Mouse (Mus musculus) forebrain, postnatal 0 days (tissue): ENCODE results near the gene Olfr215. TPM values are rescaled to one million over a fixed set of nuclear protein-coding genes. Genes with fewer than 3 reads are reported as not detected.
"Not testable (repeated sequence)": the region's sequence is repeated elsewhere in the genome, so short reads cannot be mapped to it uniquely, and the experiment has no call there.

Experiments used
- ATAC-seq: fragments of 200-750 bp; cut with Nextera tagmentation; 2 replicates; pipeline ENCODE4 v1.8.0; 2017; ENCODE audit warnings: mild to moderate bottlenecking, moderate library complexity
- DNase-seq: peaks from one replicate; pipeline ENCODE4 v3.0.0-alpha.2; 2015
- H3K27ac ChIP-seq: fragments of 300-500 bp; sonication (generic); 2 replicates; pipeline ENCODE4 v1.5.1; 2014; ENCODE audit warnings: low read depth, mild to moderate bottlenecking, antibody characterized with exemption, low read length, moderate library complexity, mixed read lengths
- H3K27me3 ChIP-seq: fragments of 300-500 bp; sonication (generic); 2 replicates; pipeline ENCODE4 v1.6.1; 2014; ENCODE audit warnings: mild to moderate bottlenecking, low read length, mixed read lengths; ENCODE audit not compliant: insufficient read depth
- H3K36me3 ChIP-seq: fragments of 300-500 bp; sonication (generic); 2 replicates; pipeline ENCODE4 v1.6.1; 2014; ENCODE audit warnings: mild to moderate bottlenecking, moderate library complexity; ENCODE audit not compliant: insufficient read depth
- H3K4me1 ChIP-seq: fragments of 300-500 bp; sonication (generic); 2 replicates; pipeline ENCODE4 v1.6.1; 2014; ENCODE audit warnings: antibody characterized with exemption; ENCODE audit not compliant: insufficient read depth
- H3K4me2 ChIP-seq: fragments of 300-500 bp; sonication (generic); 2 replicates; pipeline ENCODE4 v1.6.1; 2014; ENCODE audit warnings: low read depth, mild to moderate bottlenecking, moderate library complexity
- H3K4me3 ChIP-seq: fragments of 300-500 bp; sonication (generic); 2 replicates; pipeline ENCODE4 v1.5.1; 2014; ENCODE audit warnings: low read depth, low read length, mixed read lengths
- H3K9ac ChIP-seq: fragments of 300-500 bp; sonication (generic); 2 replicates; pipeline ENCODE4 v1.6.1; 2014; ENCODE audit warnings: mild to moderate bottlenecking
- H3K9me3 ChIP-seq: fragments of 300-500 bp; sonication (generic); 2 replicates; pipeline ENCODE4 v1.6.1; 2016; ENCODE audit warnings: low read length
- CTCF ChIP-seq: sonication (generic); IDR thresholded peaks from 2 replicates; pipeline ENCODE4 v1.5.1; 2016; ENCODE audit warnings: antibody characterized with exemption, control low read depth, low read depth
- WGBS: fragments of 180-500 bp; shearing (Covaris S2); extraction: QIAGEN DNeasy Blood & Tissue Kit; methylation state at CpG from one replicate; pipeline ENCODE4 v1.1.7; 2014; 5-methylcytosine and 5-hydroxymethylcytosine counted together
- polyA plus RNA-seq: library from polyadenylated mRNA; unstranded; fragments of >200 nt; fragmentation: Nextera tagmentation; extraction: Ambion mirVana; gene quantifications from 2 replicates; pipeline ENCODE4 v1.2.1, GENCODE M21; 2015
- total RNA-seq: library from RNA; depleted of rRNA; stranded (reverse); fragments of >200 nt; gene quantifications from 2 replicates; pipeline ENCODE4 v1.2.3, GENCODE M21; 2014

Gene Olfr215
- total and polyA plus RNA-seq, 2 experiments from 2014 or later, result 0.14 TPM; not detected in 1

DNA sequence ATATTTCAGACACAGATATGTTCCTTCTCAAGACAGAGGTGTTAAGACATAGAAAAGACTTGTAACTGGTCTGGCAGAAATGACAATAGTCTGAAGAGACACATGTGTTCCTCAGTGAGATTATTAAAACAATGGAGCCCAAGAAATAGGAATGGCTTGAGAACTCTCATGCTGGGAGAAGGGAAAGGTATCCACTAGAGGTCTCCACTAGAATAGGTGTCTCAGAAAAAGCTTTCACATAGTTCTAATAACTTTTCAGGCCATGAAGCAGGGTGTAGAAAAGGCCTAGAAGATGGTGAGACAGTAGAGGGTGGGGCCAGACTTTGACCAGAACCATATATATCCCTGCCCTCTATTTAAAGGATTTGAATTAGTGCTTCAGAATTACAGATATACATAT is 34.1 kb upstream of the Olfr215 start:
- TF ChIP-seq CTCF, result 0 out of 2 replicates have a peak, but pooled peaks have one; percentile 3
- DNase-seq (no peak), ATAC-seq (no peak)
- H3K9me3 ChIP-seq, result no peaks in the 10 kb centered on the region
- no peaks in the 10 kb centered on the region for H3K4me1 ChIP-seq
- H3K27ac ChIP-seq, result no peak overlapping the region
- no peak overlapping the region for H3K9ac ChIP-seq
- H3K4me3 ChIP-seq, result no peak overlapping the region
- no peak overlapping the region for H3K4me2 ChIP-seq
- H3K27me3 ChIP-seq, result no peaks in the 10 kb centered on the region
- H3K36me3 ChIP-seq, result no peaks in the 10 kb centered on the region

DNA sequence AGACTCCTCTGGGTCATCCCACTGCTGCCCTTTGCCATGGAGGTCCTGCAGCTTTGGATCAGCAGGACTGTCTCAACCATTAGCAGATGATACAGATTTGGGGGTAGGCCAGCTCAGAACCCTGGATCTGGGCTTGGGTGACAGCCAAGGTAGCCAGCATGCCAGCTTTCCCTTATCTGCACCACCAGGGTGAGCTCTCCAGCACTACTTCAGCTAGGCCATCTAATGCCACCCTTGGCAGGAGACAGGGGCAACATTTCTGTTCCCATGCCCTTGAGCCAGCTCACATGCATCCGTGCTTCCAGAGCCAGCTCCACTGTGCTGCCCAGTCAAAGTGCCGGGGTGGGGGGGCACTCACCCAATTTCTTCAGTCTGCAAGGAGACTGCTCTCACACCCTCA is 31.7 kb upstream of the Olfr215 start:
- H3K9me3 ChIP-seq, result no peaks in the 10 kb centered on the region
- H3K27ac ChIP-seq, result no peak overlapping the region
- DNase-seq, result no peak
- H3K27me3 ChIP-seq, result no peaks in the 10 kb centered on the region
- H3K4me1 ChIP-seq, result no peaks in the 10 kb centered on the region
- no peak overlapping the region for H3K4me3 ChIP-seq
- no peak for TF ChIP-seq CTCF
- no peaks in the 10 kb centered on the region for H3K36me3 ChIP-seq
- no peak overlapping the region for H3K4me2 ChIP-seq
- ATAC-seq, result no peak
- no peak overlapping the region for H3K9ac ChIP-seq
- 86% methylated on average over 2 of the region's 2 CpGs for WGBS

DNA sequence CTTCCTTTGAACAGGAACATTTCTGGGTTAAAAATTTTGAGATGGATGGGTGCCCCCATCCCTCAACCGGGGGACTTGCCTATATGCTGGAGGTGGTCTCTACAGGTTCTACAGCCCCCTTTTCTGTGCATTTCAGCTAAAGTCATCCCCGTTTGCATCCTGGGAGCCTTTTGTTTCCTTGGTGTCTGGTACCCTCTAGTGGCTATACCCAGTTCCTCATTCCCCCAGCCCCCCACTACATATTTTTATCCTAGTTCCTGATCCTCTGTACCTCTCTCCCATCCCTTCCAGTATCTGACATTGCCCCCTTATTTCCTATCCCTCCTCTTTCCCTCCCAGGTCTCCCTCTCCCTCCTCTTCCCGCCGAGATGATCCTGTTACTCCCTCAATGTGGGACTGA is 23.2 kb upstream of the Olfr215 start:
- WGBS, result 42% methylated on average over 4 of the region's 4 CpGs
- DNase-seq, result no peak
- H3K27ac ChIP-seq, result no peak overlapping the region
- TF ChIP-seq CTCF, result peak; percentile 39
- H3K4me1 ChIP-seq, result no peaks in the 10 kb centered on the region
- H3K9ac ChIP-seq, result no peak overlapping the region
- no peaks in the 10 kb centered on the region for H3K27me3 ChIP-seq
- H3K36me3 ChIP-seq, result no peaks in the 10 kb centered on the region
- H3K9me3 ChIP-seq, result no peaks in the 10 kb centered on the region
- H3K4me3 ChIP-seq, result no peak overlapping the region
- ATAC-seq, result no peak
- H3K4me2 ChIP-seq, result no peak overlapping the region

DNA sequence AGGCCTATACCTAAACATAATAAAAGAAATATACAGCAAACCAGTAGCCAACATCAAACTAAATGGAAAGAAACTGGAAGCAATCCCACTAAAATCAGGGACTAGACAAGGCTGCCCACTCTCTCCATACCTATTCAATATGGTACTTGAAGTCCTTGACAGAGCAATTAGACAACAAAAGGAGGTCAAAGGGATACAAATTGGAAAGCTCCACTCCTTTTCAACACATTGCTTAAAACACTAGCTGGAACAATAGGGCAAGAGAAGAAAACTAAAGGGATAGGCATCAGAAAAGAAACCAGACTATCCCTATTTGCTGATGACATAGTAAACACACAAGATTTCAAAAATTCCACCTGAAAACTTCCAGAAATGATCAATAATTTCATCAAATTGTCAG is 17.0 kb upstream of the Olfr215 start:
- H3K27ac ChIP-seq, H3K4me3 ChIP-seq, H3K4me2 ChIP-seq, H3K9ac ChIP-seq, ATAC-seq, H3K36me3 ChIP-seq, H3K27me3 ChIP-seq, H3K4me1 ChIP-seq, H3K9me3 ChIP-seq, DNase-seq: not testable (repeated sequence)

DNA sequence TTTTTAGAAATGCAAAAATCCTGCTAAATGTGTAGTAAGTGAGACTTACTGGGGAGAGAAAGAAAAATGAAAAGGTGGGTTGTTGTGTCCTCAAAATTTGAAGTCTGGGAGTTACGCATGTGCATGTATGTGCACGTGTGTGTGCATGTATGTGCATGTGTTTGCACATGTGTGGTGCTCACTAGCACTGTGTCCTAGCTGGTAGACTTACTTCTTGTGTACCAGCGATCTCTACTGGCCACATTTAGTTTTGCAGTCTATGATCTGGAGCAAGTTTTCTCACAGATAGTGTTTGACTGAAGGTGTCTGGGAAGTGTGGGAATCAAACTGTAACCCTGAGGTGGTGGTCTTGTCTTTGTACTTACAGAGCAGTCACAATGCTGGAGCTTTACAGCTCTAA is 14.2 kb downstream of the Olfr215 start:
- H3K4me2 ChIP-seq, result no peak overlapping the region
- H3K27me3 ChIP-seq, result no peaks in the 10 kb centered on the region

DNA sequence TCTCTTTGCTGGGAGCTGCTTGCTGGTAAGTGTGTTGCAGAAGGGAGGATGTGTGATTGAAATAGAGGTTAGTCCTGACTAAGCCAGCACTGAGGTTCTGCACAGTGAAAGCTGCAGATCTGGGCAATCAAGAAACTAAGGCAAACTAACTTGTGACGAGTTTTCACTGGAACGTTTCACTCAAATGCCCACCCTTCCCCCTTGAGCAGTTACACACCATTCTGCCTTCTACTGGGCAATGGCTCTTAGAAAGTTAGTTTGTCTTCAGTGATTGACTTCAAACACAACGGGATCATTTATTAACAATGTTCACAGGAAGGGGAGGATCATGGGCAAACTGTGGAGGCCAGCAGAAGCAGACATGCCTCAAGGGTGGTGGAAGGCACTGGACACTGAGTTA is 29.0 kb downstream of the Olfr215 start:
- Histone ChIP-seq H3K4me3 (no peak overlapping the region), H3K4me1 (no peaks in the 10 kb centered on the region), H3K27me3 (no peaks in the 10 kb centered on the region), H3K36me3 (no peaks in the 10 kb centered on the region), H3K4me2 (no peak overlapping the region), H3K27ac (no peak overlapping the region), H3K9ac (no peak overlapping the region), H3K9me3 (no peaks in the 10 kb centered on the region)
- ATAC-seq (no peak), DNase-seq (no peak)
- no peak for TF ChIP-seq CTCF
- WGBS, result 81% methylated on average over 3 of the region's 3 CpGs

More for the DNA sequence above, 14.2 kb downstream of the Olfr215 start:
- ATAC-seq, result no peak; the same call in 1 of the 2 replicates
- H3K9me3 ChIP-seq, result no peaks in the 10 kb centered on the region
- peak; percentile 74 for TF ChIP-seq CTCF
- H3K27ac ChIP-seq, result no peak overlapping the region
- peak; percentile 45 for DNase-seq
- H3K4me3 ChIP-seq, result no peak overlapping the region
- H3K9ac ChIP-seq, result no peak overlapping the region
- H3K36me3 ChIP-seq, result no peaks in the 10 kb centered on the region
- WGBS, result 25% methylated on average over 3 of the region's 3 CpGs
- H3K4me1 ChIP-seq, result no peaks in the 10 kb centered on the region

DNA sequence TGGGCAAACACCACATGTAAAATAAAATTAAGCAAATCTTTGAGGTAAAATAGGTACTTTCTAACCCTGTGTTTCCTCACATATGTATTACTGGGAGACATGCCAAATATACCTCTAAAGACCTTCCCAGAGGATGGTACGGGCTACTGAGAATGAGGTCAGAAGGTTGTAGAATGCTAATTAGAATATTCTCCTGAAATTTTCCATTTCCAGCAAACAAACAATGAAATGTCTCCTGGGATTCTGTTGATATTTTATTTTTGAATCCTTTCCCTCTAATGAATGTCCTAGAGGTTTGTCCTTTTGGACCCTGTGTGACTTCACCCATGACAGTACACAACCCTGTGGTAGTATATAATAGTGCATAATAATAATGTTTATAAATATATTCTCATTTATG is 30.1 kb downstream of the Olfr215 start, which contains the start of gene Olfr214:
Olfr214 (plus strand) TSS at position 301 of the 400 bp plus-strand sequence.
- H3K4me2 ChIP-seq, result no peak within 1 kb of the TSS
- TF ChIP-seq CTCF, result no peak
- no peaks in the 10 kb centered on the region for H3K4me1 ChIP-seq
- H3K9me3 ChIP-seq, result no peaks in the 10 kb centered on the region
- H3K27me3 ChIP-seq, result no peaks in the 10 kb centered on the region
- H3K27ac ChIP-seq, result no peak within 1 kb of the TSS
- H3K36me3 ChIP-seq, result no peaks in the 10 kb centered on the region
- H3K9ac ChIP-seq, result no peak within 1 kb of the TSS
- WGBS, result 70% methylated on average over 1 of the region's 1 CpGs
- no peak for DNase-seq
- ATAC-seq, result no peak
- H3K4me3 ChIP-seq, result no peak within 1 kb of the TSS

DNA sequence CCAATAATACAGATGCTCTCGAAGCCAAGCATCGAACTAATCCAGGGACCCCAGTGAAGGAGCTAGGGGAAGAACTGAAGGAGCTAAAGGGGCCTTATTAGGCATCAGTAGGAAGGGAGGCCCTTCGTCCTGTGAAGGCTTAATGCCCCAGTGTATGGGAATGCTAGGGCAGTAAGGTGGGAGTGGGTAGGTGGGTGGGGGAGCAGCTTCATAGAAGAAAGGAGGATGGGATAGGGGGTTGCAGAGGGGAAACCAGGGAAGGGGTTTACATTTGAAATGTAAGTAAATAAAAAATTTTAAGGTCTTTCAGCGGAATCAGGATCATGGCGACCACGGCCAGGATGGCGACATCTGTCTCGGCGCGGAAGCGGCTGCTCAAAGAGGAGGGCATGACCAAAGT is 33.2 kb downstream of the Olfr215 start, which contains the start of gene Gm5580:
Gm5580 (plus strand) TSS at position 301 of the 400 bp plus-strand sequence.
- H3K4me3 ChIP-seq, H3K9me3 ChIP-seq, DNase-seq, H3K9ac ChIP-seq, ATAC-seq, H3K27me3 ChIP-seq, H3K4me2 ChIP-seq, H3K36me3 ChIP-seq, H3K27ac ChIP-seq, H3K4me1 ChIP-seq: not testable (repeated sequence)
- 94% methylated on average over 11 of the region's 11 CpGs for WGBS
